Mouse (Mus musculus) limb, embryonic 11.5 days (tissue): Measurements from ENCODE around the gene Junb. TPM values are rescaled to one million over a fixed set of nuclear protein-coding genes. Genes with fewer than 3 reads are reported as not detected.

Source experiments
- microRNA-seq: library from miRNA; unstranded; fragments of <30 nt; microRNA quantifications from one replicate; pipeline ENCODE4, GENCODE M21; 2016
- polyA plus RNA-seq: library from polyadenylated mRNA; unstranded; fragments of >200 nt; fragmentation: Nextera tagmentation; extraction: Ambion mirVana; gene quantifications from 2 replicates; pipeline ENCODE4 v1.2.1, GENCODE M21; 2014

Junb gene
- polyA plus RNA-seq, 1 experiment from 2014 or later, result 7.2 TPM

Small RNAs within 50 kb of the gene (microRNA-seq; reads per million reads assigned to microRNA genes)
- gene Gm24197, result not detected

Other genes with a start within 250 kb of the Junb start
- 4.6 TPM in 2 replicates for gene Nfix, start 178.4 kb downstream of the Junb start, polyA plus RNA-seq
- gene Dand5, start 155.9 kb downstream of the Junb start, polyA plus RNA-seq, result 3.6 and 3.9 TPM in 2 replicates
- 45.0 and 46.7 TPM in 2 replicates for gene Gadd45gip1, start 147.2 kb downstream of the Junb start, polyA plus RNA-seq
- 93.1 and 93.4 TPM in 2 replicates for gene Rad23a, start 138.1 kb downstream of the Junb start, polyA plus RNA-seq
- gene Calr, start 131.8 kb downstream of the Junb start, polyA plus RNA-seq, result 854 and 918 TPM in 2 replicates
- gene Farsa, start 121.7 kb downstream of the Junb start, polyA plus RNA-seq, result 99.9 and 105 TPM in 2 replicates
- 86.5 and 89.0 TPM in 2 replicates for gene Syce2, start 106.6 kb downstream of the Junb start, polyA plus RNA-seq
- gene Gcdh, start 84.8 kb downstream of the Junb start, polyA plus RNA-seq, result 42.1 and 43.3 TPM in 2 replicates
- 9.1 and 11.0 TPM in 2 replicates for gene Klf1, start 76.8 kb downstream of the Junb start, polyA plus RNA-seq
- gene Dnase2a, start 70.2 kb downstream of the Junb start, polyA plus RNA-seq, result 8.2 and 8.6 TPM in 2 replicates
- 0.17 and 0.71 TPM in 2 replicates for gene Mast1, start 41.4 kb downstream of the Junb start, polyA plus RNA-seq
- gene Rtbdn, start 31.7 kb downstream of the Junb start, polyA plus RNA-seq, result 0.16 TPM in 1 of 2 replicates, not detected in the other
- not detected in 2 replicates for gene Gm49661, start 9.3 kb downstream of the Junb start, polyA plus RNA-seq
- 1,235 and 1,326 TPM in 2 replicates for gene Prdx2, start 9.1 kb downstream of the Junb start, polyA plus RNA-seq
- gene Rnaseh2a, start 9.0 kb downstream of the Junb start, polyA plus RNA-seq, result 127 and 133 TPM in 2 replicates
- gene Hook2, start 11.9 kb upstream of the Junb start, polyA plus RNA-seq, result 14.5 and 15.2 TPM in 2 replicates
- not detected in 2 replicates for gene Best2, start 35.8 kb upstream of the Junb start, polyA plus RNA-seq
- 119 and 131 TPM in 2 replicates for gene Asna1, start 46.6 kb upstream of the Junb start, polyA plus RNA-seq
- 194 and 197 TPM in 2 replicates for gene Trir, start 48.1 kb upstream of the Junb start, polyA plus RNA-seq
- gene Tnpo2, start 58.2 kb upstream of the Junb start, polyA plus RNA-seq, result 12.7 and 16.3 TPM in 2 replicates
- 21.0 and 21.2 TPM in 2 replicates for gene Fbxw9, start 81.3 kb upstream of the Junb start, polyA plus RNA-seq
- gene Gm5741, start 89.3 kb upstream of the Junb start, polyA plus RNA-seq, result 0.75 TPM in 1 of 2 replicates, not detected in the other
- 69.4 and 73.8 TPM in 2 replicates for gene Dhps, start 93.0 kb upstream of the Junb start, polyA plus RNA-seq
- 112 and 115 TPM in 2 replicates for gene Wdr83os, start 102.0 kb upstream of the Junb start, polyA plus RNA-seq
- 54.9 and 57.7 TPM in 2 replicates for gene Wdr83, start 102.6 kb upstream of the Junb start, polyA plus RNA-seq
- 22.1 and 23.4 TPM in 2 replicates for gene Man2b1, start 104.6 kb upstream of the Junb start, polyA plus RNA-seq
- 2.1 and 2.3 TPM in 2 replicates for gene Zfp791, start 144.4 kb upstream of the Junb start, polyA plus RNA-seq
- not detected in 2 replicates for gene Cks1brt, start 173.2 kb upstream of the Junb start, polyA plus RNA-seq
- gene Olfr371, start 247.3 kb upstream of the Junb start, polyA plus RNA-seq, result not detected in 2 replicates